Mouse (Mus musculus) midbrain, postnatal 0 days (tissue): ENCODE results near the gene Dnajc24. TPM values are rescaled to one million over a fixed set of nuclear protein-coding genes. Genes with fewer than 3 reads are reported as not detected.

Experiments
- ATAC-seq: fragments of 200-750 bp; cut with Nextera tagmentation; 2 replicates; pipeline ENCODE4 v1.8.0; 2017; ENCODE audit warnings: moderate number of reproducible peaks, mild to moderate bottlenecking, moderate TSS enrichment, moderate library complexity; ENCODE audit not compliant: low FRiP score
- DNase-seq: peaks from one replicate; pipeline ENCODE4 v3.0.0-alpha.2; 2015; ENCODE audit warnings: low spot score
- H3K27ac ChIP-seq: fragments of 300-500 bp; sonication (generic); 2 replicates; pipeline ENCODE4 v1.5.1; 2014; ENCODE audit warnings: low read depth, mild to moderate bottlenecking, low read length, mixed read lengths
- H3K27me3 ChIP-seq: fragments of 300-500 bp; sonication (generic); 2 replicates; pipeline ENCODE4 v1.6.1; 2014; ENCODE audit warnings: low read length, control low read depth, mixed read lengths; ENCODE audit not compliant: insufficient read depth
- H3K36me3 ChIP-seq: fragments of 300-500 bp; sonication (generic); 2 replicates; pipeline ENCODE4 v1.6.1; 2014; ENCODE audit warnings: low read length, control low read depth, mixed read lengths; ENCODE audit not compliant: insufficient read depth
- H3K4me1 ChIP-seq: fragments of 300-500 bp; sonication (generic); 2 replicates; pipeline ENCODE4 v1.6.1; 2014; ENCODE audit warnings: mild to moderate bottlenecking, control low read depth, antibody characterized with exemption, low read length, mixed read lengths; ENCODE audit not compliant: insufficient read depth
- H3K4me2 ChIP-seq: fragments of 300-500 bp; sonication (generic); 2 replicates; pipeline ENCODE4 v1.6.1; 2014; ENCODE audit warnings: low read depth, mild to moderate bottlenecking, low read length, mixed read lengths; ENCODE audit not compliant: poor library complexity, severe bottlenecking
- H3K4me3 ChIP-seq: fragments of 300-500 bp; sonication (generic); 2 replicates; pipeline ENCODE4 v1.5.1; 2014; ENCODE audit warnings: low read depth, mild to moderate bottlenecking, low read length, moderate library complexity
- H3K9ac ChIP-seq: fragments of 300-500 bp; sonication (generic); replicated peaks from 2 replicates; pipeline ENCODE4 v1.6.1; 2014; ENCODE audit warnings: mild to moderate bottlenecking, low read length, moderate library complexity, mixed read lengths; ENCODE audit not compliant: poor library complexity, severe bottlenecking
- H3K9me3 ChIP-seq: fragments of 300-500 bp; sonication (generic); 2 replicates; pipeline ENCODE4 v1.6.1; 2016; ENCODE audit warnings: low read length, control low read depth
- CTCF ChIP-seq: IDR thresholded peaks from 2 replicates; pipeline ENCODE4 v1.5.1; 2016; ENCODE audit warnings: antibody characterized with exemption, mild to moderate bottlenecking
- WGBS: fragments of 180-500 bp; shearing (Covaris S2); extraction: QIAGEN DNeasy Blood & Tissue Kit; methylation state at CpG from one replicate; pipeline ENCODE4 v1.1.7; 2014; 5-methylcytosine and 5-hydroxymethylcytosine counted together
- polyA plus RNA-seq: library from polyadenylated mRNA; unstranded; fragments of >200 nt; fragmentation: Nextera tagmentation; extraction: Ambion mirVana; gene quantifications from 2 replicates; pipeline ENCODE4 v1.2.1, GENCODE M21; 2015
- total RNA-seq: library from RNA; depleted of rRNA; stranded (reverse); fragments of >200 nt; gene quantifications from 2 replicates; pipeline ENCODE4 v1.2.3, GENCODE M21; 2014

The Dnajc24 gene
- total and polyA plus RNA-seq, 2 experiments from 2014 or later: 8.7 to 19.7 TPM

- Histone ChIP-seq H3K27ac (no peak overlapping the region), H3K4me2 (no peak overlapping the region), H3K4me1 (no peaks in the 10 kb centered on the region), H3K9ac (no peak overlapping the region), H3K4me3 (no peak overlapping the region), H3K27me3 (no peaks in the 10 kb centered on the region), H3K9me3 (no peaks in the 10 kb centered on the region), H3K36me3 (no peaks in the 10 kb centered on the region)
- no peak for DNase-seq
- 84% methylated on average over 2 of the region's 2 CpGs for WGBS
- TF ChIP-seq CTCF: no peak
- ATAC-seq: no peak
These were observed 5.1 kb upstream of the Dnajc24 start for GRCm38 (mm10) chr2:106008415-106008814.

- DNase-seq (peak; percentile 10), ATAC-seq (no peak)
- Histone ChIP-seq H3K4me1 (no peaks in the 10 kb centered on the region), H3K4me2 (no peak overlapping the region), H3K27ac (no peak overlapping the region), H3K9me3 (0 out of 2 replicates have a peak, but pooled peaks cover 3% of the 10 kb centered on the region), H3K9ac (no peak overlapping the region), H3K27me3 (no peaks in the 10 kb centered on the region), H3K4me3 (no peak overlapping the region), H3K36me3 (no peaks in the 10 kb centered on the region)
- WGBS: 27% methylated on average over 2 of the region's 2 CpGs
- TF ChIP-seq CTCF: peak; percentile 31
These were observed 15.3 kb downstream of the Dnajc24 start for GRCm38 (mm10) chr2:105987999-105988398.

GRCm38 (mm10) chr2:105987131-105987530, 16.2 kb downstream of the Dnajc24 start:
- H3K9me3 ChIP-seq: 0 out of 2 replicates have a peak, but pooled peaks cover 3% of the 10 kb centered on the region
- no peak overlapping the region for H3K27ac ChIP-seq
- WGBS: 57% methylated on average over 1 of the region's 1 CpGs
- no peak for TF ChIP-seq CTCF
- DNase-seq: no peak
- no peak overlapping the region for H3K4me2 ChIP-seq
- no peak for ATAC-seq
- no peaks in the 10 kb centered on the region for H3K4me1 ChIP-seq
- H3K9ac ChIP-seq: no peak overlapping the region
- no peaks in the 10 kb centered on the region for H3K27me3 ChIP-seq
- H3K36me3 ChIP-seq: no peaks in the 10 kb centered on the region
- H3K4me3 ChIP-seq: no peak overlapping the region

- H3K4me3 ChIP-seq: no peak overlapping the region
- H3K27ac ChIP-seq: no peak overlapping the region
- 58% methylated on average over 7 of the region's 7 CpGs for WGBS
These were observed 18.1 kb downstream of the Dnajc24 start for GRCm38 (mm10) chr2:105985206-105985605.

GRCm38 (mm10) chr2:105978065-105978464, 25.3 kb downstream of the Dnajc24 start:
- no peak overlapping the region for H3K27ac ChIP-seq
- H3K36me3 ChIP-seq: no peaks in the 10 kb centered on the region
- H3K4me3 ChIP-seq: no peak overlapping the region
- no peaks in the 10 kb centered on the region for H3K27me3 ChIP-seq
- DNase-seq (no peak), ATAC-seq (no peak)
- WGBS: 99% methylated on average over 2 of the region's 2 CpGs
- H3K9ac ChIP-seq: no peak overlapping the region
- H3K4me1 ChIP-seq: no peaks in the 10 kb centered on the region
- H3K9me3 ChIP-seq: no peaks in the 10 kb centered on the region
- TF ChIP-seq CTCF: no peak
- no peak overlapping the region for H3K4me2 ChIP-seq

More at GRCm38 (mm10) chr2:105985206-105985605, 18.1 kb downstream of the Dnajc24 start:
- no peak for TF ChIP-seq CTCF
- ATAC-seq (no peak), DNase-seq (no peak)
- Histone ChIP-seq H3K4me1 (no peaks in the 10 kb centered on the region), H3K9me3 (0 out of 2 replicates have a peak, but pooled peaks cover 3% of the 10 kb centered on the region), H3K4me2 (no peak overlapping the region), H3K36me3 (no peaks in the 10 kb centered on the region), H3K9ac (no peak overlapping the region), H3K27me3 (no peaks in the 10 kb centered on the region)

- ATAC-seq: no peak
These were observed 29.4 kb downstream of the Dnajc24 start for GRCm38 (mm10) chr2:105973941-105974340.

More at GRCm38 (mm10) chr2:105973941-105974340, 29.4 kb downstream of the Dnajc24 start:
- no peak overlapping the region for H3K27ac ChIP-seq
- H3K9me3 ChIP-seq: no peaks in the 10 kb centered on the region
- no peaks in the 10 kb centered on the region for H3K27me3 ChIP-seq
- H3K36me3 ChIP-seq: 0 out of 2 replicates have a peak, but pooled peaks cover 3% of the 10 kb centered on the region
- no peak for DNase-seq
- WGBS: 15% methylated on average over 2 of the region's 2 CpGs
- TF ChIP-seq CTCF: no peak
- no peak overlapping the region for H3K4me2 ChIP-seq
- no peaks in the 10 kb centered on the region for H3K4me1 ChIP-seq
- H3K9ac ChIP-seq: no peak overlapping the region
- no peak overlapping the region for H3K4me3 ChIP-seq
